Mouse (Mus musculus): ENCODE data around the gene Cald1.

- no peak for TF ChIP-seq CTCF (IDR thresholded peaks at IDR 0.05; ENCODE audit: borderline replicate concordance, control insufficient read depth, extremely low read depth, insufficient read depth, low read length, poor library complexity)
- TF ChIP-seq POLR2A (IDR thresholded peaks at IDR 0.05; ENCODE audit: control insufficient read depth, extremely low read depth, insufficient read depth, low read length, poor library complexity): no peak
Observed at GRCm38 (mm10) chr6:34710848-34711247, 112.5 kb downstream of the Cald1 start.
